Mouse (Mus musculus): ENCODE results near the gene Trh. TPM values are rescaled to one million over a fixed set of nuclear protein-coding genes. Genes with fewer than 3 reads are reported as not detected.

The Trh gene
- polyA plus RNA-seq (2012; ENCODE audit: low replicate concordance) = not detected in 2 replicates

GRCm38 (mm10) chr6:92244591-92244990 is at the start of gene Trh:
TSS of gene Trh (minus strand) at chr6:92244650.

GRCm38 (mm10) chr6:92214773-92215449 is 29.5 kb downstream of the Trh start, which contains the start of gene Rbsn:
TSS of gene Rbsn (minus strand) at chr6:92214925.

Other genes with a start within 250 kb of the Trh start
- 6.3 and 7.5 TPM in 2 replicates for gene Nr2c2, start 153.3 kb downstream of the Trh start, polyA plus RNA-seq (2012; ENCODE audit: low replicate concordance)
- gene Mrps25, start 60.6 kb downstream of the Trh start, polyA plus RNA-seq (2012; ENCODE audit: low replicate concordance) = 4.7 and 5.5 TPM in 2 replicates
- gene Rbsn, start 29.7 kb downstream of the Trh start, polyA plus RNA-seq (2012; ENCODE audit: low replicate concordance) = 4.4 and 9.8 TPM in 2 replicates

All from leukemia stem cell, adult 10-12 weeks (primary cell).